Mouse (Mus musculus) monocyte, adult 5-6 weeks (primary cell): ENCODE results near the gene Pced1b. TPM values are rescaled to one million over a fixed set of nuclear protein-coding genes. Genes with fewer than 3 reads are reported as not detected.
"Not testable (repeated sequence)": the region's sequence is repeated elsewhere in the genome, so short reads cannot be mapped to it uniquely, and the experiment has no call there.

ENCODE experiments used
- ATAC-seq: fragments of 153-309, 156-312 bp; replicated peaks from 2 replicates; pipeline ENCODE4 v1.8.0; 2017; ENCODE audit warnings: mild to moderate bottlenecking; ENCODE audit not compliant: low TSS enrichment, insufficient number of reproducible peaks, severe bottlenecking, poor library complexity, low FRiP score
- total RNA-seq: library from RNA; stranded (forward); fragments of 200-1000, 200-491, 200-594 nt; gene quantifications from 3 replicates; pipeline ENCODE4 v1.2.3, GENCODE M21; 2017

Gene Pced1b
- total RNA-seq: 1.2 to 24.9 TPM (median 1.6 TPM) in 3 replicates

GRCm38 (mm10) chr15:97246911-97247790 is at the start of gene Pced1b, which contains the start of gene Amigo2:
Gene Pced1b (plus strand): TSS chr15:97247107.
Gene Amigo2 (minus strand): TSS chr15:97247287.
- no peak for ATAC-seq

GRCm38 (mm10) chr15:97204889-97205288 is 42.0 kb upstream of the Pced1b start:
- no peak for ATAC-seq

GRCm38 (mm10) chr15:97205776-97206175 is 41.1 kb upstream of the Pced1b start:
- no peak for ATAC-seq

GRCm38 (mm10) chr15:97206506-97206905 is 40.4 kb upstream of the Pced1b start:
- ATAC-seq: no peak

GRCm38 (mm10) chr15:97209754-97210153 is 37.2 kb upstream of the Pced1b start:
- ATAC-seq: not testable (repeated sequence)

- peak; percentile 82 for ATAC-seq
These were observed 34.1 kb upstream of the Pced1b start for GRCm38 (mm10) chr15:97212501-97213477.

GRCm38 (mm10) chr15:97216843-97217242 is 30.1 kb upstream of the Pced1b start:
- no peak for ATAC-seq

GRCm38 (mm10) chr15:97223431-97223830 is 23.5 kb upstream of the Pced1b start:
- ATAC-seq: no peak

GRCm38 (mm10) chr15:97224003-97224402 is 22.9 kb upstream of the Pced1b start:
- no peak for ATAC-seq

- no peak for ATAC-seq
These were observed 17.3 kb upstream of the Pced1b start for GRCm38 (mm10) chr15:97229494-97230077.

GRCm38 (mm10) chr15:97234076-97234475 is 12.8 kb upstream of the Pced1b start:
- ATAC-seq: no peak

- ATAC-seq: peak; percentile 60; the same call in 1 of the 2 replicates
These were observed 11.7 kb upstream of the Pced1b start for GRCm38 (mm10) chr15:97235183-97235582.

GRCm38 (mm10) chr15:97236943-97237342 is 10.0 kb upstream of the Pced1b start:
- peak; percentile 57; the same call in 1 of the 2 replicates for ATAC-seq

GRCm38 (mm10) chr15:97245392-97245791 is 1.5 kb upstream of the Pced1b start:
- no peak for ATAC-seq

- ATAC-seq: no peak
These were observed 651 bp upstream of the Pced1b start for GRCm38 (mm10) chr15:97246256-97246655.

GRCm38 (mm10) chr15:97247791-97248161 is 869 bp downstream of the Pced1b start:
- ATAC-seq: no peak

- ATAC-seq: no peak
These were observed 1.4 kb downstream of the Pced1b start for GRCm38 (mm10) chr15:97248296-97248695.

- no peak for ATAC-seq
These were observed 2.4 kb downstream of the Pced1b start for GRCm38 (mm10) chr15:97249322-97249721.

GRCm38 (mm10) chr15:97252493-97253034 is 5.7 kb downstream of the Pced1b start:
- ATAC-seq: no peak
